Mouse (Mus musculus) liver, embryonic 11.5 days (tissue): ENCODE results near the gene Rnaseh2c. TPM values are rescaled to one million over a fixed set of nuclear protein-coding genes. Genes with fewer than 3 reads are reported as not detected.
A peak's percentile ranks its signal among the peaks of the same experiment; 100 is the strongest.

Source experiments
- ATAC-seq: fragments of 200-750 bp; cut with Nextera tagmentation; replicated peaks from 2 replicates; pipeline ENCODE4 v1.8.0; 2017; ENCODE audit warnings: moderate number of reproducible peaks, mild to moderate bottlenecking, moderate TSS enrichment, moderate library complexity; ENCODE audit not compliant: low FRiP score
- DNase-seq: peaks from one replicate; pipeline ENCODE4 v3.0.0-alpha.2; 2017; ENCODE audit warnings: low spot score
- H3K27ac ChIP-seq: fragments of 300-500 bp; sonication (generic); 2 replicates; pipeline ENCODE4 v1.5.1; 2014; ENCODE audit warnings: mild to moderate bottlenecking, low read depth, low read length, control low read depth
- H3K27me3 ChIP-seq: fragments of 300-500 bp; sonication (generic); replicated peaks from 2 replicates; pipeline ENCODE4 v1.6.1; 2014; ENCODE audit warnings: low read length, mixed read lengths; ENCODE audit not compliant: control insufficient read depth, insufficient read depth
- H3K36me3 ChIP-seq: fragments of 300-500 bp; sonication (generic); 2 replicates; pipeline ENCODE4 v1.6.1; 2014; ENCODE audit warnings: mild to moderate bottlenecking, low read length, moderate library complexity, mixed read lengths; ENCODE audit not compliant: control insufficient read depth, insufficient read depth
- H3K4me1 ChIP-seq: fragments of 300-500 bp; sonication (generic); replicated peaks from 2 replicates; pipeline ENCODE4 v1.6.1; 2014; ENCODE audit warnings: low read length, mixed read lengths; ENCODE audit not compliant: control insufficient read depth, insufficient read depth
- H3K4me2 ChIP-seq: fragments of 300-500 bp; sonication (generic); 2 replicates; pipeline ENCODE4 v1.6.1; 2014; ENCODE audit warnings: mild to moderate bottlenecking, control low read depth, moderate library complexity
- H3K4me3 ChIP-seq: fragments of 300-500 bp; sonication (generic); 2 replicates; pipeline ENCODE4 v1.5.1; 2014; ENCODE audit warnings: low read depth, low read length, control low read depth
- H3K9ac ChIP-seq: fragments of 300-500 bp; sonication (generic); 2 replicates; pipeline ENCODE4 v1.6.1; 2014; ENCODE audit warnings: low read depth, low read length, control low read depth
- H3K9me3 ChIP-seq: fragments of 300-500 bp; sonication (generic); 2 replicates; pipeline ENCODE4 v1.6.1; 2016; ENCODE audit warnings: low read length, inconsistent platforms, mixed read lengths; ENCODE audit not compliant: control insufficient read depth
- WGBS: fragments of 180-500 bp; shearing (Covaris S2); extraction: QIAGEN DNeasy Blood & Tissue Kit; methylation state at CpG from one replicate; pipeline ENCODE4 v1.1.7; 2014; 5-methylcytosine and 5-hydroxymethylcytosine counted together
- polyA plus RNA-seq: library from polyadenylated mRNA; unstranded; fragments of >200 nt; fragmentation: Nextera tagmentation; extraction: Ambion mirVana; gene quantifications from 2 replicates; pipeline ENCODE4 v1.2.1, GENCODE M21; 2014

Rnaseh2c gene
- polyA plus RNA-seq, 1 experiment from 2014 or later = 189 TPM

DNA sequence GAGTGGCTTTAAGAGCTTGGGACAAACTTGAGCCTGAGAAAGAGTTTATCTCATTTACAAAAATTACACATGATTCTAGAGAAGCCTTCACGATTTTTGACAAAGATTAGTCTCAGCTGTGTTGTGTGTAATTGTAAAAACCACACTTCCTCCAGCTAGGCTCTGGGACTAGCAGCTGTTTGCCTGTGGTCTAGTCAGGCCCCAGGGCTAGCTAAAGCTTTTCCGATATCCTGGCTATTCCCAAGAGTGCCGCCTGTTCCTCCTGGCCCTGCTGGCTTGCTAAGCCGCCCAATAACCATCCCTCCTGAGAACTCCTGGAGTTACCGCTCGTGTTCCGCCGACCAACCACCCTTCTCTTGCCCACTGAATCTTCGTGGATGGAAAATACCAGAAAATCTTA, 30.4 kb downstream of the Rnaseh2c start:
- Histone ChIP-seq H3K4me2 (no peak overlapping the region), H3K27ac (no peak overlapping the region), H3K36me3 (no peaks in the 10 kb centered on the region), H3K9me3 (no peaks in the 10 kb centered on the region), H3K9ac (no peak overlapping the region), H3K4me1 (peaks cover 7% of the 10 kb centered on the region), H3K4me3 (no peak overlapping the region), H3K27me3 (no peaks in the 10 kb centered on the region)
- no peak for ATAC-seq
- 75% methylated on average over 9 of the region's 9 CpGs for WGBS
- DNase-seq = no peak

GRCm38 (mm10) chr19:5636036-5636570, 34.4 kb downstream of the Rnaseh2c start:
- WGBS = 70% methylated on average over 7 of the region's 7 CpGs
- H3K36me3 ChIP-seq = peaks cover 9% of the 10 kb centered on the region
- no peaks in the 10 kb centered on the region for H3K27me3 ChIP-seq
- H3K4me2 ChIP-seq = peak overlapping the region; percentile 98; the same call in 1 of the 2 replicates
- peaks cover 35% of the 10 kb centered on the region for H3K4me1 ChIP-seq
- ATAC-seq (no peak), DNase-seq (no peak)
- H3K9me3 ChIP-seq = no peaks in the 10 kb centered on the region
- no peak overlapping the region for H3K4me3 ChIP-seq
- H3K27ac ChIP-seq = no peak overlapping the region
- no peak overlapping the region for H3K9ac ChIP-seq

GRCm38 (mm10) chr19:5636571-5637041, 34.9 kb downstream of the Rnaseh2c start:
- 50% methylated on average over 12 of the region's 12 CpGs for WGBS
- ATAC-seq (no peak; the same call in 1 of the 2 replicates), DNase-seq (no peak)
- peak overlapping the region; percentile 90 for H3K27ac ChIP-seq
- peak overlapping the region; percentile 98 for H3K4me2 ChIP-seq
- peaks cover 37% of the 10 kb centered on the region for H3K4me1 ChIP-seq
- peak overlapping the region; percentile 90 for H3K9ac ChIP-seq
- peak overlapping the region; percentile 90 for H3K4me3 ChIP-seq
- H3K36me3 ChIP-seq = peaks cover 14% of the 10 kb centered on the region
- no peaks in the 10 kb centered on the region for H3K9me3 ChIP-seq
- H3K27me3 ChIP-seq = no peaks in the 10 kb centered on the region

GRCm38 (mm10) chr19:5637069-5638047, 35.7 kb downstream of the Rnaseh2c start, which contains the start of gene Rela:
Rela (plus strand) TSS chr19:5637483.
- peaks cover 37% of the 10 kb centered on the region for H3K4me1 ChIP-seq
- 2% methylated on average over 109 of the region's 109 CpGs for WGBS
- peak within 1 kb of the TSS; percentile 90 for H3K27ac ChIP-seq
- peak; percentile 84 for ATAC-seq
- H3K4me2 ChIP-seq = peak within 1 kb of the TSS; percentile 98
- no peaks in the 10 kb centered on the region for H3K27me3 ChIP-seq
- DNase-seq = peak; percentile 85
- H3K9me3 ChIP-seq = no peaks in the 10 kb centered on the region
- H3K36me3 ChIP-seq = peaks cover 21% of the 10 kb centered on the region
- H3K4me3 ChIP-seq = peak within 1 kb of the TSS; percentile 90
- peak within 1 kb of the TSS; percentile 90 for H3K9ac ChIP-seq

DNA sequence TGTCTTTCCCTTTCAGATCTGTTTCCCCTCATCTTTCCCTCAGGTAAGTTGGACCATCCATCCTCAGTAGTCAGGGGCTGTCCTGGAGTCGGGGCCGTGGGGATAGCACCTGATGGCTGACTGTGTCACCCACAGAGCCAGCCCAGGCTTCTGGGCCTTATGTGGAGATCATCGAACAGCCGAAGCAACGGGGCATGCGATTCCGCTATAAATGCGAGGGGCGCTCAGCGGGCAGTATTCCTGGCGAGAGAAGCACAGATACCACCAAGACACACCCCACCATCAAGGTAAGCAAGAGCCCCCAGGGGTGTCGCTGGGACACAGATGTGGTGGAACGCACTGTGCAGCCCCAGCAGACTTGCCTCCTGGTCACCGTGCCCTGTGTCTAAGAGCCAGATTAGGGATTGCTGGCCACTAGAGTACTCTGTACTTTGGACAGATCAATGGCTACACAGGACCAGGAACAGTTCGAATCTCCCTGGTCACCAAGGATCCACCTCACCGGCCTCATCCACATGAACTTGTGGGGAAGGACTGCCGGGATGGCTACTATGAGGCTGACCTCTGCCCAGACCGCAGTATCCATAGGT, 36.8 kb downstream of the Rnaseh2c start:
- 84% methylated on average over 18 of the region's 18 CpGs for WGBS
- ATAC-seq = no peak

DNA sequence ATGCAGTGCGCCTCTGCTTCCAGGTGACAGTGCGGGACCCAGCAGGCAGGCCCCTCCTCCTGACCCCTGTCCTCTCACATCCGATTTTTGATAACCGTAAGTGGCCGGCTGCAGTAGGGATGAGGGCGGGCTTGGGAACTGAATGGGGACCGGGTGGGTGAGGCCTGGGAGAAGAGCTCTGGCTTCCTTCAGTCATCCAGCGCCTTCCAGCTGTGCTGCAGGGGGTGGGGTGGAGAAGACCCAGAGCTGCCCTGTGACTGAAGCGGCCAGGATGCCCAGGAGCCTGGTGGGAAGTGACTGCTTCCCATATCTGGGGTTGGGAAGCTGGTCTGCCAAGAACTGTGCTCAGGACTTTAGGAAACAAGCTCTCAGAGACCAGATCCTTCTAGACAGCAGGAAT, 38.7 kb downstream of the Rnaseh2c start:
- ATAC-seq (no peak), DNase-seq (no peak)
- Histone ChIP-seq H3K9ac (no peak overlapping the region), H3K27ac (no peak overlapping the region), H3K36me3 (peaks cover 43% of the 10 kb centered on the region), H3K9me3 (no peaks in the 10 kb centered on the region), H3K4me3 (no peak overlapping the region), H3K27me3 (no peaks in the 10 kb centered on the region), H3K4me2 (no peak overlapping the region), H3K4me1 (peaks cover 37% of the 10 kb centered on the region)
- WGBS = 60% methylated on average over 9 of the region's 9 CpGs

More for the DNA sequence above, 36.8 kb downstream of the Rnaseh2c start:
- Histone ChIP-seq H3K4me2 (peak overlapping the region; percentile 98), H3K36me3 (peaks cover 29% of the 10 kb centered on the region), H3K9me3 (no peaks in the 10 kb centered on the region), H3K4me1 (peaks cover 37% of the 10 kb centered on the region), H3K27me3 (no peaks in the 10 kb centered on the region), H3K4me3 (peak overlapping the region; percentile 90), H3K9ac (peak overlapping the region; percentile 90), H3K27ac (peak overlapping the region; percentile 90)
- no peak for DNase-seq

DNA sequence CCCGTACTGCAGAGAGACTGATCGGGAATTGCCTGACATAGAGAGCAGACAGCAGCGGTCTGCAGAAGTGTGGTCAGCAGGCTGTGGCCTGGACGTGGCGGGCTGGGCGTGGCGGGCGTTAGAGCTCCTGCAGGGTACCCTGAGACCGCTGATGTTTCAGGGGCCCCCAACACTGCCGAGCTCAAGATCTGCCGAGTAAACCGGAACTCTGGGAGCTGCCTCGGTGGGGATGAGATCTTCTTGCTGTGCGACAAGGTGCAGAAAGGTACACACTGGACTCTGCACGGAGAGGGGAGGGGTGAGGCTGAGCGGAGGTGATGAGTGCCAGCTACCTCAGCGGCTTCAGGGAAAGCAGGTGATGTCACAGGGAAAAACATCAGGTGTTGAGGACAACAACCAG, 39.3 kb downstream of the Rnaseh2c start:
- DNase-seq (no peak), ATAC-seq (no peak)
- Histone ChIP-seq H3K4me3 (no peak overlapping the region), H3K9me3 (no peaks in the 10 kb centered on the region), H3K4me1 (peaks cover 37% of the 10 kb centered on the region), H3K27ac (no peak overlapping the region; the same call in 1 of the 2 replicates), H3K36me3 (peaks cover 47% of the 10 kb centered on the region), H3K9ac (no peak overlapping the region), H3K27me3 (no peaks in the 10 kb centered on the region), H3K4me2 (no peak overlapping the region)
- 91% methylated on average over 17 of the region's 17 CpGs for WGBS

- Histone ChIP-seq H3K36me3 (peaks cover 52% of the 10 kb centered on the region), H3K27ac (no peak overlapping the region)
These were observed 40.0 kb downstream of the Rnaseh2c start for GRCm38 (mm10) chr19:5641641-5642040.

More at GRCm38 (mm10) chr19:5641641-5642040, 40.0 kb downstream of the Rnaseh2c start:
- Histone ChIP-seq H3K4me3 (no peak overlapping the region), H3K9me3 (no peaks in the 10 kb centered on the region), H3K9ac (no peak overlapping the region), H3K4me2 (no peak overlapping the region), H3K27me3 (no peaks in the 10 kb centered on the region), H3K4me1 (peaks cover 34% of the 10 kb centered on the region)
- no peak for DNase-seq
- 83% methylated on average over 8 of the region's 8 CpGs for WGBS
- no peak for ATAC-seq
